Mouse (Mus musculus) splenic B cell, adult 2 months (primary cell): Measurements from ENCODE around the gene Olfr518.

Source experiments
- DNase-seq: peaks from one replicate; pipeline ENCODE4 v3.0.0-alpha.2; 2011; ENCODE audit warnings: low read depth, low spot score
- H3K27me3 ChIP-seq: 2 replicates; pipeline ENCODE4 v1.6.1; 2012; ENCODE audit warnings: mild to moderate bottlenecking, low read length, moderate library complexity, mixed read lengths; ENCODE audit not compliant: control insufficient read depth, poor library complexity, insufficient read depth, severe bottlenecking
- H3K36me3 ChIP-seq: 2 replicates; pipeline ENCODE4 v1.6.1; 2012; ENCODE audit warnings: mild to moderate bottlenecking, low read length, moderate library complexity, mixed read lengths; ENCODE audit not compliant: control insufficient read depth, poor library complexity, insufficient read depth, severe bottlenecking

The Olfr518 gene

GRCm38 (mm10) chr7:108884906-108885305 lies at the start of gene Olfr518:
Olfr518 (minus strand) TSS chr7:108885006.
- Histone ChIP-seq H3K27me3 (no peaks in the 10 kb centered on the region), H3K36me3 (no peaks in the 10 kb centered on the region)
- no peak for DNase-seq

- no peaks in the 10 kb centered on the region for H3K27me3 ChIP-seq
- H3K36me3 ChIP-seq = peaks cover 14% of the 10 kb centered on the region
- DNase-seq = peak; percentile 99
Observed at GRCm38 (mm10) chr7:108933794-108934731, 49.3 kb upstream of the Olfr518 start, which contains the start of gene Eif3f. Eif3f (plus strand) TSS chr7:108934417.

DNA sequence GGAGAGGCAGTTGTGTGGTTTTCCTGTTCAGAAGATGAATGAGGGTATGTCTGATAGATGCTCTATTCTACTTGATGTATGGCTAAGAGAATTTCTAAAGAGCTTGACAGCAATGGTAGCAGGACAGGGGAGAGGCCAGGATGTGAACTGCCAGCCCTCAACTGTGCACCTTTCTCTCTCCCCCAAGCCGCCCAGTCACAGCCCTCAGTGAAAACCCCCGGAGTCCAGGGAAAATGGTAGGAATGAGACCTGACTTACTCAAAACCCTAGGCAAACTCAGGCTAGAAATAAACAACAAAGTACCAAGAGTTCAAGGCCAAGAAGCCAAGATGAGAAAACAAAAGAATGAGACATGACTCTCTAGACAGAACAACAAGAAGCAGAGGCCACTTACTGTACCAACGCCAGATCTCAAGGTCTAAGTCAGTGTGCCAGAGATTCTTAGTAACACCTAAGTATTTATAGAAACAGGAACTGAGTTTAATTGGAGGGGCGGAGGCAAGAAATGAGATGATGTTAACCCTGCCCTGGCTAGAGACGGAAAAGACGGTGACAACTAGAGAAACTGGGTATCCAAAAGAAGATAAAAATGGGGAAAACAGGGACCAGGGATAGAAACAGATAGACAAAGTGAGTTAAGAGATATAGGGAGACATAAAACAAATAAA lies 45.1 kb upstream of the Olfr518 start, which contains the start of gene Nlrp10:
Gene Nlrp10 (minus strand): TSS at position 453 of the 668 bp plus-strand sequence.
- peak; percentile 66 for DNase-seq
- Histone ChIP-seq H3K27me3 (no peaks in the 10 kb centered on the region), H3K36me3 (peaks cover 4% of the 10 kb centered on the region; the same call in 1 of the 2 replicates)

DNA sequence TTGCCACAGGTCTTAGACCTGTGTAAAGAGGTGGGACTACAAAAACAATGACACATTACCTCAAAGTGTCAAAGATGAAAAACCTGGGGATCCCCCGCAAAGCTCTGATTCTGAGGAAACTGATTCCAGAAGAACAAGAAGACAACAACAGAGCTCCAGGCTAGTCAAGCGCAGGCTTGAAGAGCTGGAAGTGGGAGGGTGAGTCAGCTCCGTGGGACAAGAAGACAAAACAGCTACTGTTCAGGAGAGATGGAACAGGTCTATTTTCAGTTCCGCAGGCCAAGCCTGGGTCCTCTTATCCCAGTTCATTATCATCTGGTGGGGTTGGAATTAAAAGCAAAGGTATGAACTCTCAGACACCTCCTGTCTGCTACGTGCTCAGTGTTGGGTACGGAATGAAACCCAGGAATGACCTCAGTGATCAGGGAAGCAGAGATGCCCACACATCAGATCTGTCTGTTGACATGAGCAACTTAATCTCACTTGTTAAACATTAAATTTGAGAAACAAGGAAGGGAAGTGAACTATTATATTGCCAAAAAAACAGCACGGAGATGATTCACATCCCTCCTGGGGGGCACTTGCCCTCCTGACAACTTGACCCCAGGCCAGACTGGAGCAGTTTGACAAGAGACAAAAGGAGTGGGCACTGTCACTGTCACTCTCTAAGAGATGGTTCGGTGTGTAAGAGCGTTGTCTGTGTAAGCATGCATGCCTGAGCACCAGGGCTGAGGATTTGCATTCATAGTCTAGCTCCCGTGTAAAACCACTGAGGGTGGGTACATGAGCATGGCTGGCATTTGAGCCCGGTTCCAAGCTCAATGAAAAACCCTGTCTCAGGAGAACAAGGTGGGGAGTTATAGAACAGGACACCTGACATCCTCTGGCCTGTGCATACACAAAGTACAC lies 43.7 kb upstream of the Olfr518 start:
- DNase-seq = no peak
- Histone ChIP-seq H3K27me3 (no peaks in the 10 kb centered on the region), H3K36me3 (peaks cover 4% of the 10 kb centered on the region; the same call in 1 of the 2 replicates)

GRCm38 (mm10) chr7:108927043-108927442 lies 42.2 kb upstream of the Olfr518 start:
- Histone ChIP-seq H3K27me3 (no peaks in the 10 kb centered on the region), H3K36me3 (peaks cover 4% of the 10 kb centered on the region; the same call in 1 of the 2 replicates)
- DNase-seq = no peak

DNA sequence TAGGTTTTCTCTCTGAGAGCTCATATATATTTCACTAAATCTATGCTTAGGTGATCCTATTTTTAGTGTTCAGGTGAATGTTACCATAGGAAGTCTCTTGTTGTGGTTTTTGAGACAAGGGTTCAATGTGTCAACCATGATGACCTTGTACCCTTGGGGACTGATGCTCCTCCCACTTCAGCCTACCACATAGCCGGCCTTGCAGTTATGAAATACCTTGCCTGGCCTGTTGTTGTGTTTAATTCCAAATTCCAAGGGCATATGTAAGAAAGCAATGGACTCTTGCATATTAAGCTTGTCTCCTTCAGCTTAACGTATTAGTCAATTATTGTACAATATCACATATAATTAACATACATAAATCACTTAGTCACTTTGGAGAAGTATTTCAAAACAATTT lies 19.2 kb upstream of the Olfr518 start:
- no peaks in the 10 kb centered on the region for H3K27me3 ChIP-seq
- no peaks in the 10 kb centered on the region for H3K36me3 ChIP-seq
- no peak for DNase-seq

DNA sequence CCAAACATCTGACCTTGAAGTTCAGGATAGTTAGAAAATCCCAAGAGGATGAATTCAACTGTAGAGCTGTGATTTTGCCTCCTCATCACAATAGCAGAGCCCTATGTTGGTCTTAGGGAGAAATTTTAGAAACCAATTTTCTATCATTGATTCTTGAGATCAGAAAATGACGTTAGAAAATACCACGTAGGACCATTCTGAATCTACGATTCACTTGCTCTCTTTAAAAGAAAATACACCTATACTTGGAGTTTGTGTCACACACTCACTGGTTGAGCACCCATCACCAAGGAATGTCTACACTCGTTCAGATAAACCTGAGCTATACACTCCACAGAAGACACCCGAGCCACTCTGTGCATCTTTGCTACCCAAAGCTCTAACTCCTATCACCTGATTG lies 9.5 kb upstream of the Olfr518 start, which contains the start of gene Olfr519:
Gene Olfr519 (minus strand): TSS at position 101 of the 400 bp plus-strand sequence.
- Histone ChIP-seq H3K36me3 (no peaks in the 10 kb centered on the region), H3K27me3 (no peaks in the 10 kb centered on the region)
- DNase-seq = no peak

DNA sequence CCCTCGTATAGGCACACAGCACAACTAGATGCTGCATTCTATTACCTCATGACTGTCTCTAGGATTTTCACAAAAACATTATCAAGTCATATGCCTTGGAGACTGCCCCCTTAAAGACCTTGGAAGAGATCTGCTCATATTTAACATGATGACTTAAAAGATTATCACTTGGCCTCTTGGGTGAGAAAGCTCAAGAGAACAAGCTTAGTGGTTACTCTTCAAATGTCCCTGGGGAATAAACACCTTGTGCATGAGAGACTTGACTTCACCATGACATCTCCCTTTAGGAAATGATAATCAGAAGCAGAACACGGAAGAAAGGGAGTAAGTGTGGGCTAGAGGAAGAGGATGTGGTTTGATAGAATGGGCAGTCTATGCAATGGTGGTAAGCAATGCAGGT lies 12.5 kb downstream of the Olfr518 start, which contains the start of gene Olfr517:
Gene Olfr517 (minus strand): TSS at position 101 of the 400 bp plus-strand sequence.
- Histone ChIP-seq H3K36me3 (no peaks in the 10 kb centered on the region), H3K27me3 (no peaks in the 10 kb centered on the region)
- no peak for DNase-seq

- no peaks in the 10 kb centered on the region for H3K27me3 ChIP-seq
- H3K36me3 ChIP-seq = no peaks in the 10 kb centered on the region
- DNase-seq = no peak
Observed at GRCm38 (mm10) chr7:108850429-108850828, 34.4 kb downstream of the Olfr518 start, which contains the start of gene Olfr516. Olfr516 (minus strand) TSS chr7:108850529.
